Mouse (Mus musculus) heart, adult 2 months (tissue): ENCODE measurements at regions not wholly inside any gene's neighbourhood (a gene's known extent, or its start where the extent isn't known, plus 50 kb on each side); places are given as distances from the start of the nearest gene placed in this dataset.

Experiments
- DNase-seq, 2 experiments: peaks; one replicate each; pipeline ENCODE4 v3.0.0; 2021
- H3K27ac ChIP-seq: fragments of 200-600 bp; 2 replicates; pipeline ENCODE4 v1.8.1; 2022
- H3K27me3 ChIP-seq: fragments of 200-500 bp; 2 replicates; pipeline ENCODE4 v1.6.1; 2012; ENCODE audit warnings: mild to moderate bottlenecking, low read length, inconsistent platforms, mixed read lengths; ENCODE audit not compliant: control insufficient read depth, insufficient read depth
- H3K36me3 ChIP-seq: fragments of 200-500 bp; 2 replicates; pipeline ENCODE4 v1.6.1; 2012; ENCODE audit warnings: low read length, inconsistent platforms; ENCODE audit not compliant: control insufficient read depth, insufficient read depth
- H3K4me1 ChIP-seq: fragments of 200-500 bp; 2 replicates; pipeline ENCODE4 v1.6.1; 2011; ENCODE audit warnings: low read length; ENCODE audit not compliant: control insufficient read depth, insufficient read depth
- H3K4me3 ChIP-seq: fragments of 200-600 bp; 2 replicates; pipeline ENCODE4 v1.8.1; 2022
- H3K79me2 ChIP-seq: fragments of 200-500 bp; replicated peaks from 2 replicates; pipeline ENCODE4 v1.6.1; 2012; ENCODE audit warnings: mild to moderate bottlenecking, inconsistent platforms, low read length, moderate library complexity, mixed read lengths; ENCODE audit not compliant: control insufficient read depth, insufficient read depth
- H3K9ac ChIP-seq: fragments of 200-500 bp; 2 replicates; pipeline ENCODE4 v1.6.1; 2012; ENCODE audit warnings: low read depth, mild to moderate bottlenecking, control low read depth, inconsistent platforms, low read length, mixed read lengths
- CTCF ChIP-seq: fragments of 200-600 bp; IDR thresholded peaks from 2 replicates; pipeline ENCODE4 v1.8.1; 2022; ENCODE audit warnings: antibody characterized with exemption, mild to moderate bottlenecking, moderate library complexity
- EP300 ChIP-seq: fragments of 200-500 bp; IDR thresholded peaks from 2 replicates; pipeline ENCODE4 v1.6.1; 2011; ENCODE audit warnings: low read depth, low read length, control low read depth; ENCODE audit not compliant: insufficient read depth
- POLR2A ChIP-seq: fragments of 200-500 bp; IDR thresholded peaks from 2 replicates; pipeline ENCODE4 v1.6.1; 2011; ENCODE audit warnings: mild to moderate bottlenecking, low read depth, low read length, control low read depth; ENCODE audit not compliant: insufficient read depth
- WGBS: fragments of 180-500 bp; shearing (Covaris S2); methylation state at CpG from one replicate; pipeline ENCODE4 v1.1.7; 2018; 5-methylcytosine and 5-hydroxymethylcytosine counted together
- intact Hi-C: fragments of 180-260 bp; cut with DNase I; formaldehyde crosslinking; loops from one replicate; pipeline ENCODE4 v1.15.1; 2025

DNA sequence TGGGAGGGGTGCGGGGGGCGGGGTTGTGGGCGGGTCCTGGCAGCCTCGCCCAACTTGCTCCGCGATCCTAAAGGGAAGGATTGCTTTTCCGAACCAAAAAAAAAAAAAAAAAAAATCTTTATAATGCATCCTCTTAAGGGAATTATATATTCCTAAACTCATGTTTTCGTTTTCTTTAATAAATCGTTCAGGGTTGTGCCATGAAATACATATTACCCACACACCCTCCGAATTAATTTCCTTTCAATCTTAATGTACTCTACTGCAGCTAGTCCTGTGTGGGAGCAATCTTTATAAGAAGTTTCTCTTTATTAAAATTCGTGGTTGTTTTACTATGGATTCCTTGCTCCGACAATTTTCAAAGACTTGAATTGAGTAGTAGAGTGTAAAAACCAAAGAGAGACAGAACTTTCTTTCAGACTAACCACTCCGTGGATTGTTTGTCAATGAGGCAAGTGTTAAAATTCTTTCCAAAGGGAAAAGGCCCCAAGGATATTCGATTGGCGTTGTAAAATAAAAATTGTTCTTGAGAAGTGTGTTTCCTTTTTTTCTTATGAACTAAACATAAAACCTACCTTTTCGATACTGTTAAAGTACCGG lies 253.6 kb upstream of the Nfe2l3 start:
- 0 out of 2 replicates have a peak overlapping the region, but pooled peaks have one; percentile 0 for H3K4me3 ChIP-seq
- H3K4me1 ChIP-seq = no peaks in the 10 kb centered on the region
- TF ChIP-seq POLR2A (no peak), CTCF (no peak)
- H3K27ac ChIP-seq = no peak overlapping the region
- H3K79me2 ChIP-seq = no peaks in the 10 kb centered on the region
- 2% methylated on average over 17 of the region's 17 CpGs for WGBS
- DNase-seq = no peak
- H3K27me3 ChIP-seq = peaks cover 15% of the 10 kb centered on the region
- intact Hi-C loops = loop anchor here (2.0 to 10.0 kb wide), 2 partner anchors 1536 to 1962 kb away; partner anchors contain the start of gene Tax1bp1
- H3K9ac ChIP-seq = no peak overlapping the region
- H3K36me3 ChIP-seq = no peaks in the 10 kb centered on the region

DNA sequence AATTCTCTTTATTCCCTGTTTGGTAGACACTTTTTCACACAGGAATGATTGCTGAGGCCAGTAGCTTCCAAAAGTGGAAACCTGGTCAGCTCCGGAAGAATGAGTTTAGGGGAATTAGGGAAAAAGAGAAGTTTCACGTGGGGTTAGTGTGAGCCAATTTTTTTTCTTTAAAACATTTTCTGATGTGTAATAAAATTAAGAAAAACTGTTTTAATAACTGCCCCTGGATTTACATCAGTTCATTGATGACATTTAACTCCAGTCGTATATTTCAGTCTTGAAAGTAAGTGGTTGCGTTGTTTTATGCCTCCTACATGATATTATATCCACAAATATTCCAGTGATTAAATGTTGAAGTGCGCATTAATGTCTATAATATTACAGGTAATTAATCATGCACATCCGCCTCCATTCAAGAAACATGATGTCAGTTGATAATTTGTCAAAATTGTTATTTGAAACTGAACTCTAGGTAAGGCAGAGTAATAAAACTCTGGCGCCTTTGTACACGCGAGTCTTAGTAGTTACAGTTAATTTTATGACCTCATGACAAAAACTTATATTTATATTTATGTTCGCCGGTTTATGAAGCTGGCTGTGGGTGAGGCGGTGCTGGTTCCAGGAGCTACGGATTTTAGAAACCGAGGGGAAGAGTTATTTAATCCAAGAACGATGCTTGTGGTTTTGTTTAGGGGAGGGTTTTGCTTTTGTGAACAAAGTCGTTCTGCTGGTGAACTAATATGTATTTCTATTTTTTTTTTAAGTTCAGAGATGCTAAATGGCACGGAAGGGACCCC lies 252.5 kb upstream of the Nfe2l3 start:
- H3K27me3 ChIP-seq = peaks cover 15% of the 10 kb centered on the region
- no peak overlapping the region for H3K4me3 ChIP-seq
- intact Hi-C loops = loop anchor here (2.0 to 10.0 kb wide), 5 partner anchors 832 to 1963 kb away; partner anchors contain the start of genes Gm28308, Hoxa3, Skap2 and Tax1bp1
- no peaks in the 10 kb centered on the region for H3K79me2 ChIP-seq
- TF ChIP-seq CTCF (no peak), EP300 (no peak)
- no peaks in the 10 kb centered on the region for H3K4me1 ChIP-seq
- H3K9ac ChIP-seq = no peak overlapping the region
- no peak overlapping the region for H3K27ac ChIP-seq
- no peak for DNase-seq
- no peaks in the 10 kb centered on the region for H3K36me3 ChIP-seq
- WGBS = 14% methylated on average over 17 of the region's 17 CpGs

DNA sequence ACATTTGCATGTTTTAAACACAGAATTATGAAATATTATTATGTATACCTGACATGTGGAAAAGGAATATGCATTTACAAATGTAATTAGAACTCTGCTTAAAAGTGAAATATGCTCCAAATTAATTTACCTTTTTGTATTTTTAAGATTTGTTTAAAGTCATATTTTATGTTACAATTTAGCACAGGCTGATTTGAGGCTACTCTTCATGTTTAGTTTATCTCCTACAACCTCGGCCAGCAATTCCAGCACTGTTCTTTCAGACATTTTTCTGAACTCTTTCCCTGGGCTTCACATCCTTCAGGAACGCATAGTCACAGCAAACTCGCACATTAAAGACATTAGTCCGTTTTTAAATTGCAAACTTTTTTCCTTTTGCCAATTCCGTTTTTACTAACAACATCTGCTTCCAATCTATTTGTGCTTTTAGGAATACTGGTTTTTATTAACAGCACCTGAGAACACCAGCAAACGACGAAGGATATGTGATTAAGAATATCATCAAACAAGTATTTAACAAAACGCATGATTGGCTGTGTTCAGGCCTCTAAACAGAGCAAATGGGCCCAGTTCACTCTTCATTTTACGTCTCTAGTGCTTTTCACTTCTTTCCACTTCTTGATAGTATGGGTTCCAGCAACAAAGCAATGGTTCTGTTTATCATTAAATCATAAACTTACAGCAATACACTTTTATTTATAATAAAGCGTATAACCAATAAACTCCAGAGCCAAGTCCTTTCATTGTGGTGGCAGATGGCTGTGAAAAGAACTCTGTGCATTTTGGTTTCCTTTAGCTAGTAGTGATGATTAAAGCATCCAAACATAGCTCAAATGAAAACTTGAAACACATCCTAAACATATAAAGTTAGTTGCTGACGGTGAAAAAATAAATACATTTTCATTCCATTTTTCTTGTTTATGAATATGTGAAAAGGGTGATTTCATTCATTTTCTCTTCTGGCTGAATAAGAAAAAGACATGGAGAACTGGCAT lies 251.3 kb upstream of the Nfe2l3 start:
- intact Hi-C loops = loop anchor here (5.0 kb wide), 3 partner anchors 831 to 1141 kb away; partner anchors contain the start of genes Gm28308, Hoxa3 and Skap2
- WGBS = 17% methylated on average over 11 of the region's 11 CpGs
- Histone ChIP-seq H3K27me3 (peaks cover 22% of the 10 kb centered on the region), H3K27ac (no peak overlapping the region), H3K36me3 (no peaks in the 10 kb centered on the region), H3K4me1 (no peaks in the 10 kb centered on the region), H3K79me2 (no peaks in the 10 kb centered on the region), H3K9ac (no peak overlapping the region), H3K4me3 (no peak overlapping the region)
- no peak for DNase-seq
- TF ChIP-seq EP300 (no peak), CTCF (no peak), POLR2A (no peak)

DNA sequence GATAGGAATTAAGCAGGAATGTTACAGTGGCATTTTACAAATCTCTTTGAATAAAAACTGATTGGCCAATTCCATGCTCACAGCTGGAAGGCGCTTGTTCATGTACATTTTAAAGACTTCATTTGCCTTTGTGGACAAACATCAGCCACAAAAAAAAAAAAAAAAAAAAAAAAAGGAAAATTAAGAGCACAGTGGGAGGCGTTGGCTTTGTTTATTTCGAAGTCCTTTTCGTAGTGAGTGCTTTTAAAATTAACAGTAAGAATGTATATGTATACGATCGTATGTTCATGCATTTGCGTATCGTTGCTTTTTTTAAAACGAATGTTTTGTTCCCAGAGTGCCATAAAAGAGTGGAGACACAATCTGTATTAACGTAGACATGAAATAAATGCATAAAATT lies 250.6 kb upstream of the Nfe2l3 start:
- 29% methylated on average over 10 of the region's 10 CpGs for WGBS
- Histone ChIP-seq H3K36me3 (no peaks in the 10 kb centered on the region), H3K4me1 (no peaks in the 10 kb centered on the region), H3K79me2 (no peaks in the 10 kb centered on the region), H3K9ac (no peak overlapping the region), H3K27me3 (peaks cover 22% of the 10 kb centered on the region), H3K4me3 (no peak overlapping the region), H3K27ac (no peak overlapping the region)
- intact Hi-C loops = loop anchor here (5.0 kb wide), 3 partner anchors 830 to 1140 kb away; partner anchors contain the start of genes Gm28308, Hoxa3 and Skap2
- TF ChIP-seq EP300 (no peak), POLR2A (no peak), CTCF (no peak)
- DNase-seq = no peak

DNA sequence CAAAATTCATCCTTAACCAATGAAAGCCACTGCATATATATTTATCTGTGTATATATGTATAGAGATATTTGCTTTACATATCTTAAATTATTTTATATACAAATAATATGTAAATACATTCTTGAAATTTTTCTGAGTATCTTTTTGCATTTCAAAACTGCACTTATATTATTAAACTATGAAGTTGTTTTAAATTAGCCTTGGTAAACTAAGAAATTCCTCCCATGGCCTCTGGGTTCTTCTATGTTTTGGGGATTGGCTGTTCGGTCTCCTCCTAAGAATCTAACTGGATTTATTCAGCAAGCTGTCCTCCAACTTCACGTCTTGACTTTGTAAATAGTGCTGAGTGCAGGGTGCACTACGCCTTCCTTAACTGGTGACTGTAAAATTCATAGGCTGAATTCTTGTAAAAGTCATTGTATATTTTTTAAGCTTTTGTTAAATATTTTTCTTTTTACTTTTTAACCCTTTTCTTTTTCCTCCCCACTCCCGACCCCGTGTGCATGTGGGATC lies 249.6 kb upstream of the Nfe2l3 start:
- H3K4me3 ChIP-seq = no peak overlapping the region
- H3K36me3 ChIP-seq = no peaks in the 10 kb centered on the region
- H3K9ac ChIP-seq = no peak overlapping the region
- no peaks in the 10 kb centered on the region for H3K79me2 ChIP-seq
- H3K27me3 ChIP-seq = peaks cover 22% of the 10 kb centered on the region
- TF ChIP-seq EP300 = no peak
- no peak for TF ChIP-seq CTCF
- TF ChIP-seq POLR2A = no peak
- intact Hi-C loops = loop anchor here (5.0 kb wide), 3 partner anchors 829 to 1139 kb away; partner anchors contain the start of genes Gm28308, Hoxa3 and Skap2
- 23% methylated on average over 5 of the region's 5 CpGs for WGBS
- H3K27ac ChIP-seq = no peak overlapping the region
- no peak for DNase-seq
- no peaks in the 10 kb centered on the region for H3K4me1 ChIP-seq
